Mouse (Mus musculus) ES-Bruce4 (cell line): ENCODE measurements around the gene Hoxd10. TPM values are rescaled to one million over a fixed set of nuclear protein-coding genes. Genes with fewer than 3 reads are reported as not detected.

Experiments
- H3K27ac ChIP-seq: 2 replicates; pipeline ENCODE4 v1.5.1; 2012; ENCODE audit warnings: low read length, inconsistent platforms; ENCODE audit not compliant: insufficient read depth
- H3K27me3 ChIP-seq: 2 replicates; pipeline ENCODE4 v1.6.1; 2012; ENCODE audit warnings: mild to moderate bottlenecking, low read length, inconsistent platforms; ENCODE audit not compliant: control insufficient read depth, poor library complexity, insufficient read depth, severe bottlenecking
- H3K36me3 ChIP-seq: 2 replicates; pipeline ENCODE4 v1.6.1; 2012; ENCODE audit warnings: inconsistent platforms, mild to moderate bottlenecking, low read length, moderate library complexity; ENCODE audit not compliant: control insufficient read depth, poor library complexity, insufficient read depth, severe bottlenecking
- H3K4me1 ChIP-seq: one replicate; pipeline ENCODE4 v1.8.1; 2011; ENCODE audit warnings: low read length; ENCODE audit not compliant: control insufficient read depth, insufficient read depth
- H3K4me3 ChIP-seq: 2 replicates; pipeline ENCODE4 v1.5.1; 2011; ENCODE audit warnings: low read depth, mild to moderate bottlenecking, low read length
- H3K9ac ChIP-seq: 2 replicates; pipeline ENCODE4 v1.6.1; 2012; ENCODE audit warnings: low read depth, mild to moderate bottlenecking, inconsistent platforms; ENCODE audit not compliant: poor library complexity, severe bottlenecking
- H3K9me3 ChIP-seq: replicated peaks from 2 replicates; pipeline ENCODE4 v1.6.1; 2012; ENCODE audit warnings: mild to moderate bottlenecking, low read length, inconsistent platforms; ENCODE audit not compliant: control insufficient read depth, poor library complexity, insufficient read depth, severe bottlenecking
- CTCF ChIP-seq: IDR thresholded peaks from one replicate; pipeline ENCODE4 v1.8.1; 2011; ENCODE audit warnings: low read depth, low read length
- EP300 ChIP-seq: IDR thresholded peaks from 2 replicates; pipeline ENCODE4 v1.6.1; 2011; ENCODE audit warnings: low read depth, low read length; ENCODE audit not compliant: insufficient read depth
- POLR2A ChIP-seq: IDR thresholded peaks from one replicate; pipeline ENCODE4 v1.8.1; 2011; ENCODE audit warnings: low read length; ENCODE audit not compliant: insufficient read depth
- polyA plus RNA-seq: library from polyadenylated mRNA; stranded (reverse); fragments of >200 nt; gene quantifications from 2 replicates; pipeline ENCODE4 v1.2.4, GENCODE M21; 2011; ENCODE audit warnings: low read depth; ENCODE audit not compliant: missing spikeins, insufficient read depth, insufficient read length

Hoxd10 gene
- polyA plus RNA-seq, 1 experiment: not detected

DNA sequence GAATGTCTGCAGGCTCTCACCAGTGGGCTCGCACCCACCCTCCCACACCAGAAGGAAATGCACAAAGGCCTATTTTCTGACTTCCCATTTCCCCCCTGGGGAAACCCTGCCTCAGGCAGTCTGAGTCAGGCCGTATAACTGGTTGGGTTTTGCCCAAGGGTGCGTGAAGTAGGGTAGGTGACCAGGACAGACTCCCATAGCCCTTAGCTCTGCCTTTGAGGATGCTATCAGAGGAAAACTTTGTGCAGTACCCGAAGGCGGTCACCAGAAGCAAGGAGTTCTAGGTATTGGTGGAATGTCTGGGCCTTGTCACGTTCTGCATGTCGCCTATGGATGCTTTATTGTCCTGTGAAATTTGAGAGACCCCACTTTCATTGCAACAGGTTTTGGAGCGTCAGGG lies 31.2 kb downstream of the Hoxd10 start:
- H3K27me3 ChIP-seq: peaks cover 30% of the 10 kb centered on the region
- no peaks in the 10 kb centered on the region for H3K9me3 ChIP-seq
- H3K9ac ChIP-seq: no peak overlapping the region
- no peak overlapping the region for H3K27ac ChIP-seq
- peaks cover 1% of the 10 kb centered on the region for H3K4me1 ChIP-seq
- no peaks in the 10 kb centered on the region for H3K36me3 ChIP-seq
- no peak overlapping the region for H3K4me3 ChIP-seq
- no peak for TF ChIP-seq POLR2A
- TF ChIP-seq EP300: no peak
- no peak for TF ChIP-seq CTCF

DNA sequence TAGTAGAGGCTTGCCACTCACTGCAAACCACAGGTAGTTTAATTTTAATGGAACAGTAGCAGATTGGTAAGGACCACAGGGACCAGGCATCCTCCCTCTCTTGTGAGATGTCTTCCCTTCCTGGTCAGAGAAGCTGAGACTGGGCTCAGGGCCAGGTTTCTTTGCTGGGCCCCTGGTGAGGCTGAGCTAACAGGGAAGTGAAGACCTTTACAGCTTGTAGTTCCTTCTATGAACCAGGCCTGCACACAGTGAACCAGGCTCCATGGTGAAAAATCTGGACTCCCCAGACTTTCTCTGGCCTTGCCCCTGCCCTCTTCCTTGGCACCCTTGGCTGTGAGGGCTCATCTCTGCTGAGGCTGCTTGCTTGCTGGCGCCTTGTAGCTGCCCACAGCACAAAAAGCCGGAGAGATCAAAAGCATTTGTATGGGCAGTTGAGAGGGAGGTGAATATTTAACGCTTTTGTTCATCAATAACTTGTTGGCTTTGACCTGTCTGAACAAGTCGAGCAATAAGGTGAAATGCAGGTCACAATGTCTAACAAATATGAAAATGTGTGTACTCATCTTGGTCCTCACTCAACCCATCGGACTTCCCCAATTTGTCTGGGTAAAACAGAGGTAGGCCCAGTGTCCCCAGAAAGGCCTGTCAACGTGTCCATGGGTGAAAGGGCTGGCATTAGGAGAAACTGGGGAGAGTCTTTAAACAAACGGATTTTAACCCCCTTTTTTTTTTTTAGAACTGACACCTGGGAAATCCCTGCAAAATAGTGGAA lies 32.7 kb downstream of the Hoxd10 start:
- H3K27ac ChIP-seq: no peak overlapping the region
- peaks cover 1% of the 10 kb centered on the region for H3K4me1 ChIP-seq
- peaks cover 31% of the 10 kb centered on the region for H3K27me3 ChIP-seq
- TF ChIP-seq EP300: no peak
- no peak for TF ChIP-seq POLR2A
- TF ChIP-seq CTCF: no peak
- H3K36me3 ChIP-seq: no peaks in the 10 kb centered on the region
- H3K9ac ChIP-seq: no peak overlapping the region
- H3K9me3 ChIP-seq: no peaks in the 10 kb centered on the region
- H3K4me3 ChIP-seq: no peak overlapping the region

DNA sequence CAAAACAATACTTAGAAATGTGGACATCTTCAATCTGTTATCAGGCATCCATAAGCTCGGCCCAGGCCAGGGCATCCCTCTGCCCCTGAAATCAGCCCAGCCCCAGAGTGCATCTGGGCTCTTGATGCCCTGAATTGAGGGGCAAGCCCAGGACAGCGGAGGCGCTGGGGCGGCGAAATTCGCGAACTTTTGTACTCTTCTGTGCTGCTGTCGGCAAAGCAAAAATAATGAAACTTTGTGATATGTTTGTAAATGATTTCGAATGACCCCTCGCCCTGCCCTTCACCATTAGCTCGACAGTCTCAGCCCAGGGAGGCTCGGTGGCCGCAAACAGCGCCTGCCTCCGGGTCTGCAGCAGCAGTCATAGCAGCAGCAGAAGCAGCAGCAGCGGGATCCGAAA lies 33.4 kb downstream of the Hoxd10 start:
- H3K36me3 ChIP-seq: no peaks in the 10 kb centered on the region
- no peak overlapping the region for H3K27ac ChIP-seq
- TF ChIP-seq EP300 (no peak), POLR2A (no peak), CTCF (no peak)
- H3K9me3 ChIP-seq: no peaks in the 10 kb centered on the region
- no peak overlapping the region for H3K9ac ChIP-seq
- no peaks in the 10 kb centered on the region for H3K4me1 ChIP-seq
- H3K4me3 ChIP-seq: no peak overlapping the region
- H3K27me3 ChIP-seq: peaks cover 31% of the 10 kb centered on the region

DNA sequence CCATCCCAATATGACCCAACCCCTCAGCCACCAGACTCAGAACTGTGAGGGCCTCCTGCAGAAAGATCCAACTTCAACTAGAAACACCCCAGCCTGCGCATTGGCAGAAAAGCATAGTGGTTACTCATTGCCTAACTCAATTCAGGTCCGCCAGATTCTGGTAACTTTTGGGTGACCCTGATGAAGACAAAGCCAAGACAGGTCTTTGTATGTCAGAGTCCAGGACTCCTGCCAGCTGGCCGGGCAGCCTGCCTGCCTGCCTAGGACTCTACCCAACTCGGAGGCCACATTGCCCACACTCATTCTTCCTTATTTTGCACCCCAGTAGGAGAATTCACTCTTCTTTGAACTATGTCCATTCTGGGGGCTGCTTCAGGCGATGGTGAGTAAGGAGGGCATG lies 34.8 kb downstream of the Hoxd10 start, which contains the start of gene Gm28230:
Gm28230 (plus strand) TSS at position 178 of the 400 bp plus-strand sequence.
- Histone ChIP-seq H3K27me3 (peaks cover 39% of the 10 kb centered on the region), H3K9ac (peak within 1 kb of the TSS; percentile 41), H3K4me1 (no peaks in the 10 kb centered on the region), H3K9me3 (no peaks in the 10 kb centered on the region), H3K36me3 (no peaks in the 10 kb centered on the region), H3K4me3 (peak within 1 kb of the TSS; percentile 63), H3K27ac (no peak within 1 kb of the TSS)
- no peak for TF ChIP-seq EP300
- no peak for TF ChIP-seq POLR2A
- TF ChIP-seq CTCF: no peak

DNA sequence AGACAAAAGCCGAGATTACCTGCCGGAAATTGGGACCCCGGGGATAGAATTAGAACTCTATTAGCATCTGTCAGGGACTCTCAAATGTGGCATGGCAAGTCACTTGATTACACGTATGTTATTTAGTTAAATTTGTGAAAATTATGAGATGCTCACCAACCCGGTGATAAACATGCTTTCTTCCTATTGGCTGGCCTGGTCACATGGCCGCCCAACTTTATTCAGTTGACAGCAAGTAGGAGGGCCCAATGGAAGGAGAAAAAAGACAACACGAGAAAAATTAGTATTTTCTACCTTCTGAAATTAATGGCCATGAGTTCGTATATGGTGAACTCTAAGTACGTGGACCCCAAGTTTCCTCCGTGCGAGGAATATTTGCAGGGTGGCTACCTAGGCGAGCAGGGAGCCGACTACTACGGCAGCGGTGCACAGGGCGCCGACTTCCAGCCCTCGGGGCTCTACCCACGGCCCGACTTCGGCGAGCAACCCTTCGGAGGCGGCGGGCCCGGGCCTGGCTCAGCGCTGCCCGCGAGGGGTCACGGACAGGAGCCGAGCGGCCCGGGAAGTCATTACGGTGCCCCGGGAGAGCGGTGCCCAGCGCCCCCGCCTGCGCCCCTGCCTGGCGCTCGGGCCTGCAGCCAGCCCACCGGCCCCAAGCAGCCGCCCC lies 35.4 kb downstream of the Hoxd10 start:
- Histone ChIP-seq H3K4me1 (no peaks in the 10 kb centered on the region), H3K36me3 (no peaks in the 10 kb centered on the region), H3K9ac (peak overlapping the region; percentile 41), H3K4me3 (peak overlapping the region; percentile 63), H3K27ac (no peak overlapping the region), H3K27me3 (peaks cover 38% of the 10 kb centered on the region), H3K9me3 (no peaks in the 10 kb centered on the region)
- no peak for TF ChIP-seq CTCF
- no peak for TF ChIP-seq EP300
- TF ChIP-seq POLR2A: no peak

DNA sequence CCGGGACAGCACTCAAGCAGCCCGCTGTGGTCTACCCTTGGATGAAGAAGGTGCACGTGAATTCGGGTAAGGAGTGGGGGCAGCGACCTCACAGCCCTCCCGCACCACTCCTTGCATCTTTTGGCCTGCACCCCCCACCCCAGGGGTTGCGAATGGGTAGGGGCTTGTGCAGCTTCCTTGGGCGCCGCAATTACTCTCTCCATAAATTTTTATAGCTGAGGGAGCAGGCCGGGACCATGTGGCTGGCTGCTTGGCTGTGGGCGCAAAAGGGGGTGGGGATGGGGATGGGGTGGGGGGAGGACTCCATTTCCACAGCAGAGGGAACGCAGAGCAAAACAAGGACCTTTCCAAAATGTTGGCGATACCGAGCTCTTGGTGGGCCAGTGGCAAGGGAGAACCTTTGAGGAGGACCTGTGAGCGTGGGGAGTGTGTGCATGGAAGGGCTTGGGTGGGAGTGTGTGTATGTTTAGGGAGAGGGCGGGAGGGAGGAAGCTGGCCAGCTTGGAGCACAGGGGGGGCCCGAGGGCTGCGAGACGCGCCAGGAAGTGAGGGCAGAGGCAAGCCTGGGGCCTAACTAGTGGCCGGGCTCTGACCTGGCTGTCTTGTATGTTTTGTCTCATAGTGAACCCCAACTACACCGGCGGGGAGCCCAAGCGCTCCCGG lies 36.0 kb downstream of the Hoxd10 start:
- H3K27me3 ChIP-seq: peaks cover 39% of the 10 kb centered on the region
- H3K9me3 ChIP-seq: no peaks in the 10 kb centered on the region
- H3K4me1 ChIP-seq: no peaks in the 10 kb centered on the region
- TF ChIP-seq POLR2A (no peak), CTCF (no peak), EP300 (no peak)
- no peaks in the 10 kb centered on the region for H3K36me3 ChIP-seq
- H3K27ac ChIP-seq: no peak overlapping the region
- peak overlapping the region; percentile 41 for H3K9ac ChIP-seq
- H3K4me3 ChIP-seq: peak overlapping the region; percentile 63
